Mouse (Mus musculus) layer of hippocampus, postnatal 25 days (tissue): ENCODE measurements around the gene Cdc25b. TPM values are rescaled to one million over a fixed set of nuclear protein-coding genes. Genes with fewer than 3 reads are reported as not detected.

Experiments used
- DNase-seq, 2 experiments: peaks; one replicate each; pipeline ENCODE4 v3.0.0; 2022; ENCODE audit warnings: mixed read lengths in 2 of 2, low spot score in 1 of 2; ENCODE audit errors: extremely low spot score in 1 of 2
- total RNA-seq, 2 experiments: library from RNA; stranded (reverse); gene quantifications; 2 replicates each; pipeline ENCODE4 v1.2.3; 2021

Cdc25b gene
- 10 to 100 TPM; 15.4 to 26.6 TPM for total RNA-seq

DNA sequence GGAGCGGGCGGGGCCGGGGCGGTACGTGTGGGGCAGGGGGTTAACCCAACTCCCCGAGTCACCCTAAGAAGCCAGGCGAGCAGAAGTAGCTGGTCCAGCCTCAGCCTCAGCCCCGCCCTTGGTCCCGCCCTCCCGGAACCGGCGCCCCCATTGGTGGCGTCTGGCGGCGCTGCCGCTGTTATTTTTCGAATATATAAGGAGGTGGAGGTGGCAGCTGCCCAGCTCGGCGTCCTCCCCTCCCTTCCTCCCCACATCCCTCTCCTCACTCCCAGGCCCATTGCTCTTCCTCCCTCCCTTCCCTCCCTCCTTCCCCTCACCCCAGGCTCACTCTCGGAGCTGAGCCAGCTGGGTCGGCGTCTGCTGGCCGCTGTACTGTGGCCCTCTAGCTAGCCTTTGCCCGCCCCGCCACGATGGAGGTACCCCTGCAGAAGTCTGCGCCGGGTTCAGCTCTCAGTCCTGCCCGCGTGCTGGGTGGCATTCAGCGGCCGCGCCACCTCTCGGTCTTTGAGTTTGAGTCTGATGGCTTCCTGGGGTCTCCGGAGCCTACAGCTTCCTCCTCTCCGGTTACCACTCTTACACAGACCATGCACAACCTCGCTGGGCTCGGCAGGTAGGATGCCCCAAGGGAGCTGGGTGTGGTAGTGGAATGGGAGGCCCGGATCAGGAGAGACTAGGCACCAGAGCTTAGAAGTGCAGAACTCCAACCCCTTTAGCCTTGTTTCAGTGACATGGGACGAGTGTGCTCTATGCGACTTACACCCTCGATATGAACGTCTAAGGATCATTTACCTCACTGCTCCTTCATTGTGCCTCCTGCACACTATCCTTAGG lies at the start of gene Cdc25b, which contains the start of gene Spef1:
Gene Cdc25b (plus strand): TSS at position 179 of the 831 bp plus-strand sequence.
Gene Spef1 (minus strand): TSS at position 512 of the 831 bp plus-strand sequence.
- peak; percentile 63 for DNase-seq

GRCm38 (mm10) chr2:131138296-131138695 lies 48.5 kb upstream of the Cdc25b start:
- DNase-seq = peak in 1 of 2 experiments; percentile 2

DNA sequence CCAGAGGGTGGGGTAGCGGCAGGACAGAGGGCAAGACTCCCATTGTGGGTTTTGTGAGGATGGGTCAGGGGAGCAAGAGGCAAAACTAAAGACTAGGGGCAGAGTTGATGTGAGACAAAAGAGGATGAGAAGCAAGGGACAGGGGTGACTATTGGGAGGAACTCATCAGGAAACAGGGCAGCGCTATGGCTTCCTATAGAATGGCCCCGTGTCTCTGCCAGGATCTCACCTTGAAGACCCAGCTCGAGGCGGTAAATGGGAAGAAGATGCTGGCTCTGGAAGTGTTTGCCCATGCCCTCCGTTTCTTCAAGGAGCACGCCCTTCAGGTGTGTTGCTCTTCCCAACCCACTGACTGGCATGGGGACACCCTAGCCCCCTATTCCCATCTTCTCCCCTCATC lies 48.0 kb upstream of the Cdc25b start:
- peak in 1 of 2 experiments; percentile 0 for DNase-seq

DNA sequence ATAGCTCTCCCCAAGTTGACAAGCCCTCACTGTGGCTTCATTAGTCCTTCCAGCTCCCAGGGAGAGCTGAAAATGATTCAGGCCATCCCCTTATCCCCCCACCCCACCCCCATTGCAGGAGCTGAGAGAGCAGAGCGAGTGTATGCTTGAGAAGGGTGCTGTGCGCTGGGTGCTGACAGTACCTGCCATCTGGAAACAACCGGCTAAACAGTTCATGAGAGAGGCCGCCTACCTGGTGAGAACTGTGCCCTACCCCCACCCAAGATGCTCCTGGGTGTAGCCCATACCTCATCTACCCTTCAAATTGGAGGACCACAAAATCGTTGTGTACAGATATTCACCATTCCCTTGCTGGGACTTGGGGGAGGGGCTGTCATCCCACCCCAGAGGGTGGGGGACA lies 47.5 kb upstream of the Cdc25b start:
- DNase-seq = no peak

DNA sequence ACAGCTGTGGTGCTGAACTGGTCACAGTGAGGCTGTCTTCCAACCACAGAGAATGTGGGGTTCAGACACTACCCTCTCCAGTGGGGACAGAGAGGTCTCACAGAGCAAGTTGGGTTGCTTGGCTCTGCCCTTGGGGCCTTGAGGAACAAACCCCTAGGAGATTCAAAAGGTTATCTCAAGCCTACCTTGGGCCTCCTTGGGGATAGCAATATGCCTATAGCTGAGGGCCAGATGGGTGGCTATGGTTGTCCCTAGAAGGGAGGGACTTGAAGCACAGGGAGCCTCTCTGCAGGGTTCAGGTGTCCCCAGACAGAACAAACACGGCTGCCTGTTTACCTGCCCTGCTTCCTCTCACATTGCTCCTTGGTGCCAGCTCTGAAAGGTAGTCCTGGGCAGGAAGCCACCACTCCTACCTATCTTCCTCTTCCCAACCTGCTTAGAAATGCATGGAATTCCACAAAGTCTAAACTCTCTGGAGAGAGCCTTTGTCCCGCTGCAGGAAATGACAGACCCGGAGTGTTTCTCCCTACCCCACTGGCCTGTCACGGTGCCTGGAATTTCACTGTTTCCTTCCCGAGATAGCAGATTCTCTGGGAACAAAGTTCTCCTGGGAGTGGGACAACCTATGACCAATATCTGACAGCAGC lies 46.7 kb upstream of the Cdc25b start:
- DNase-seq = no peak

DNA sequence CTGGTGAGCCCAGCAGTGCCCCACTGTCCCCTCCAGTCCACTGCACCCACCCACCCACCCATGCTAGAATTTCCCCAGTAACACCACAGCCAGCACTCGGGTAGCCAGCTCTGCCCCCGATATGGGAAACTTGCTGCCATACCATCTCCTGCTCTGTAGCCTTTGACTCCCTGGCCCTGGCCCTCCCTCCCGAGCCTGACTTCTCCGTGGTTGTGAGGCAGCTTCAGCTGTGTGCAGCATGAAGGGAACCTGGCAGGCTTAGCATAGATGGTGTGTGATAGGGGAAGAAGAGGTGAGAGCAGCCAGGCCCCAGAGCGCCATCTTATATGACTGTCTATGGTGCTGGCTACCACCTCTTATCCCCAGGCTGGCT lies 46.2 kb upstream of the Cdc25b start:
- no peak for DNase-seq

- DNase-seq = no peak
These were observed 45.3 kb upstream of the Cdc25b start for GRCm38 (mm10) chr2:131141336-131141986.

DNA sequence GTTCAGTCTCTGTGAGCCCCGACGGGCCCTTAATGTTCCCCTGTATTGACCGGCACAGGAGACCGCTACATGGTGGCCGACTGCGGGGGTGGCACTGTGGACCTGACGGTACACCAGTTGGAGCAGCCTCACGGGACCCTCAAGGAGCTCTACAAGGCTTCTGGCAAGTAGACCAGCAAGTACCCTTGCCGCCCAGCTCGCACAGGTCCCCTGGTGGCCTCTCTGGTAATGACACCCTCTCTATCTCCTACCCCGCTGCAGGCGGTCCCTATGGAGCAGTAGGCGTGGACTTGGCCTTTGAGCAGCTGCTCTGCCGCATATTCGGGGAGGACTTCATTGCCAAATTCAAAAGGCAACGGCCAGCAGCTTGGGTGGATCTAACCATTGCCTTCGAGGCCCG lies 44.2 kb upstream of the Cdc25b start:
- peak; percentile 36 to 59 for DNase-seq

GRCm38 (mm10) chr2:131143007-131143780 lies 43.6 kb upstream of the Cdc25b start:
- no peak for DNase-seq

- no peak for DNase-seq
These were observed 41.6 kb upstream of the Cdc25b start for GRCm38 (mm10) chr2:131145121-131145520.

GRCm38 (mm10) chr2:131145536-131145935 lies 41.2 kb upstream of the Cdc25b start:
- no peak for DNase-seq

GRCm38 (mm10) chr2:131146193-131147042 lies 40.3 kb upstream of the Cdc25b start:
- DNase-seq = no peak

DNA sequence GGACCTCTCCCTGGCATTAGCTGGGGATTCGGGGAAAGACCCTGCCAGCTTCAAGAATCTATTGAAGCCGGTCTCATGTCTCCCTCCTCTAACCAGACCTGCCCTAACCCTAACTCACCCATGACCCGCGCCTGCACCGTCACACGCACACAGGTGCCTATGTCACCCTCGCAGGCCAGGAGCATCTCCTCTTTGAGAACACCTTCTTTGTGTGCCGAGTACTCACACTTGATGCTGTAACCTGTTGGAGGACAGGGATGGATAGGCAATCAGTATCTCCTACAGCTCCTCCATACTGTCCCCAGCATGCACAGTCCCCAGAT lies 39.7 kb upstream of the Cdc25b start:
- no peak for DNase-seq

DNA sequence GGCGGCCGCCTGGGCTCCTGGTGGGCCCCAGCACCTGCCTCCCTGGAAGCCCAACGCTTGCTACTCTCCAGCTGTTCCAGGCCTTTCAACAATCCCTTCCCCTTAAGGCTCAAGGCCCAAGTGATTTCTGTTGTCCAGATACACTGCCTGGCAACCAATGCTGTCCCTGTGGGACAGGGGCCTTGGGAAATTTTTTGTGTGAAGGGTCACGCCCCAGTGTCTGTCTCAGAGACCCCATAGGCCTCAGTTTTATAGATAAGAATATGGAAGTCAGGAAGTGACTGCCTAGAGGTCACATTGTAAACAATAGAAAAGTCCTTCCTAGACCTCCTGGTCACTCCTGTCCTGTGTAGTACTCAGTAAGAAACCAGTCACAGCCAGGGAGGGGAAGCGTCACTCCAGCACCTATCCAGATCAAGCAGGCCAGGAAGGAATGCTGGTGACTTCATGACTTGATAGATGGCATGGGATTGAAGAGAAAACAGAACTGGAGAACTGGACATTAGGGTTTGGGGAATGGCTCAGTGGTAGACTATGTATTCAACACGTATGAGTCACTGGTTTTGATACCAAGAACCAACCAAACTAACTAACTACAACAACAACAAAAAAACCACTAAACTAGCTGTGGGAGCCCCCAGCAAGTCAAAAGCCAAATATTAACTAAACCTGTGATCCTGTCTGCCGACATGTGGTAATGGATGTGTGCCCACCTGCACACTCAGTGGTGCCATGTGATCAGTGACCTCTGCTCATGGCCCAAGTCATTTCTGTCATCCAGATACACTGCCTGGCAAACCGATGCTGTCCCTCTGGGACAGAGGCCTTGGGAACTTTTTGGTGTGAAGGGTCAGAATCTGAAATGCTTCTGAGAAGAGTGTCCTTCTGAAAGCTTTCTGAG lies 38.1 kb upstream of the Cdc25b start:
- no peak for DNase-seq

DNA sequence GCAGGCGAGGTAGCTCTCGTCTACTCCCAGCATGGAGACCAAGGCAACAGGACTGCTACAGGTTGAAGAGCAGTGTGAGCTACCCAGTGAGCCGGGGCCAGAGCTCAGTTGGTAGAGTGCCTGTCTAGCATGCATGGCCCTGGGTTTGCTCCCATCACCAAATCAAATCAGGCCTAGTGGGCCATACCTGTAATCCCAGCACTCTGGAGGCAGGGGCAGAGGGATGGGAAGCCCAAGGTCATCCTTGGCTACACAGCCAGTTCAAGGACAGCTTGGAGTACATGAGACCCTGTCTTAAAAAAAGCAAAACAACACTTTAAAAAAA lies 37.5 kb upstream of the Cdc25b start:
- no peak for DNase-seq

DNA sequence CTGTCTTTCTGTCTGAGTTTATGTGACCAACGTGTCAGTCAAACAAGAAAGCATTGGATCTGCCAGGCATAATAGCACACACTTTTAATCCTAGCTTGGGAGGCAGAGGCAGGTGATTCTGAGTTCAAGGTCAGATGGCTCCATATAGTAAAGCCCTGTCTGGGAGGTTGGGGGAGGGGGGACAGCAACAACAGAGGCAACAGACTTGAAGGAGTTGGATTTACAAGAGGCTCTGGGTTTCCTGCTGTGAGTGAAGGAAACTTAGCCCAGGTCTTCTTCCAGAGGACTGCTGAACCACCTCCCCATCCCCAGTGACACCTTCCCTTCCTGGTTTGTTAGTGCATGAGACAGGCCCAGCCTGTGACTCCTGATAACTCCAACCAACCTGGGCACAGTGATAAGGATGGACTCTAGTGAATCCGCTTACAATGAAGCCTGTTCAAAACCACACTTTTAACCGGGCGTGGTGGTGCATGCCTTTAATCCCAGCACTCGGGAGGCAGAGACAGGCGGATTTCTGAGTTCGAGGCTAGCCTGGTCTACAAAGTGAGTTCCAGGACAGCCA lies 34.5 kb upstream of the Cdc25b start:
- DNase-seq = no peak

- no peak for DNase-seq
These were observed 32.7 kb upstream of the Cdc25b start for GRCm38 (mm10) chr2:131154036-131154435.

- no peak for DNase-seq
These were observed 29.8 kb upstream of the Cdc25b start for GRCm38 (mm10) chr2:131156987-131157386.

- no peak for DNase-seq
These were observed 27.2 kb upstream of the Cdc25b start for GRCm38 (mm10) chr2:131159491-131159910.
